Mouse (Mus musculus) liver, embryonic 14.5 days (tissue): ENCODE measurements around the gene Shc1. TPM values are rescaled to one million over a fixed set of nuclear protein-coding genes. Genes with fewer than 3 reads are reported as not detected.
A peak's percentile ranks its signal among the peaks of the same experiment; 100 is the strongest.

Source experiments
- ATAC-seq: fragments of 200-750 bp; cut with Nextera tagmentation; 2 replicates; pipeline ENCODE4 v1.8.0; 2017; ENCODE audit warnings: moderate number of reproducible peaks, mild to moderate bottlenecking, moderate library complexity; ENCODE audit not compliant: insufficient read depth
- DNase-seq, 3 experiments: peaks; one replicate each; pipeline ENCODE4 v3.0.0-alpha.2; 2012 to 2013; ENCODE audit warnings: low read depth in 3 of 3, low spot score in 3 of 3
- H3K27ac ChIP-seq: fragments of 300-500 bp; sonication (generic); 2 replicates; pipeline ENCODE4 v1.5.1; 2014; ENCODE audit warnings: moderate library complexity, mild to moderate bottlenecking, control low read depth, inconsistent platforms
- H3K27me3 ChIP-seq: fragments of 300-500 bp; sonication (generic); 2 replicates; pipeline ENCODE4 v1.6.1; 2014; ENCODE audit warnings: mild to moderate bottlenecking, low read length, moderate library complexity; ENCODE audit not compliant: control insufficient read depth, insufficient read depth
- H3K36me3 ChIP-seq: fragments of 300-500 bp; sonication (generic); replicated peaks from 2 replicates; pipeline ENCODE4 v1.6.1; 2014; ENCODE audit warnings: low read depth; ENCODE audit not compliant: control insufficient read depth, insufficient read depth
- H3K4me1 ChIP-seq, 2 experiments: fragments of 200-500 bp in 1 of 2; fragments of 300-500 bp in 1 of 2; sonication (generic) in 1 of 2; replicated peaks; 2 replicates each; pipeline ENCODE4 v1.6.1; 2012 to 2014; ENCODE audit warnings: antibody characterized with exemption in 1 of 2, inconsistent platforms in 1 of 2, low read length in 1 of 2; ENCODE audit not compliant: control insufficient read depth in 2 of 2, insufficient read depth in 2 of 2
- H3K4me2 ChIP-seq: fragments of 300-500 bp; sonication (generic); 2 replicates; pipeline ENCODE4 v1.6.1; 2014; ENCODE audit warnings: low read depth, mild to moderate bottlenecking, control low read depth, moderate library complexity
- H3K4me3 ChIP-seq, 2 experiments: fragments of 200-500 bp in 1 of 2; fragments of 300-500 bp in 1 of 2; sonication (generic) in 1 of 2; 2 replicates each; pipeline ENCODE4 v1.5.1; 2012 to 2014; ENCODE audit warnings: low read depth in 2 of 2, low read length in 2 of 2, mild to moderate bottlenecking in 2 of 2, control low read depth in 1 of 2, inconsistent platforms in 1 of 2, moderate library complexity in 1 of 2; ENCODE audit not compliant: insufficient read depth in 1 of 2
- H3K9ac ChIP-seq: fragments of 300-500 bp; sonication (generic); replicated peaks from 2 replicates; pipeline ENCODE4 v1.6.1; 2014; ENCODE audit warnings: mild to moderate bottlenecking, control low read depth, moderate library complexity
- H3K9me3 ChIP-seq: fragments of 300-500 bp; sonication (generic); 2 replicates; pipeline ENCODE4 v1.6.1; 2016; ENCODE audit warnings: low read length, mixed read lengths; ENCODE audit not compliant: control insufficient read depth
- CTCF ChIP-seq: IDR thresholded peaks from 2 replicates; pipeline ENCODE4 v1.5.1; 2016; ENCODE audit warnings: antibody characterized with exemption, low read depth, control low read depth
- EP300 ChIP-seq: IDR thresholded peaks from 2 replicates; pipeline ENCODE4 v1.6.1; 2016; ENCODE audit warnings: antibody characterized with exemption, low read depth
- WGBS: fragments of 180-500 bp; shearing (Covaris S2); extraction: QIAGEN DNeasy Blood & Tissue Kit; methylation state at CpG from one replicate; pipeline ENCODE4 v1.1.7; 2014; ENCODE audit not compliant: insufficient replicate concordance; 5-methylcytosine and 5-hydroxymethylcytosine counted together
- polyA plus RNA-seq, 2 experiments: library from polyadenylated mRNA; depleted of rRNA in 1 of 2; stranded (reverse) in 1 of 2; unstranded in 1 of 2; fragments of >200 nt; fragmentation: Nextera tagmentation in 1 of 2; extraction: Ambion mirVana in 1 of 2; gene quantifications; 2 replicates each; pipeline versions ENCODE4 v1.2.1 to v1.2.3; 2012 to 2014

Shc1 gene
- polyA plus RNA-seq, 2 experiments = 27.5 to 36.9 TPM

- Histone ChIP-seq H3K27me3 (peaks cover 20% of the 10 kb centered on the region), H3K9ac (no peak overlapping the region), H3K4me2 (peak overlapping the region; percentile 98), H3K4me3 (peak overlapping the region; percentile 35 to 61), H3K9me3 (no peaks in the 10 kb centered on the region), H3K36me3 (no peaks in the 10 kb centered on the region), H3K4me1 (peaks cover 9 to 22% of the 10 kb centered on the region in 2 experiments), H3K27ac (no peak overlapping the region)
- ATAC-seq (no peak), DNase-seq (no peak)
- 23% methylated on average over 19 of the region's 19 CpGs for WGBS
- TF ChIP-seq EP300 = no peak
- no peak for TF ChIP-seq CTCF
Measured at GRCm38 (mm10) chr3:89390699-89391662, 27.3 kb upstream of the Shc1 start.

GRCm38 (mm10) chr3:89391663-89392511 is 26.4 kb upstream of the Shc1 start:
- ATAC-seq (no peak), DNase-seq (no peak)
- Histone ChIP-seq H3K27me3 (peaks cover 20% of the 10 kb centered on the region), H3K9ac (peak overlapping the region; percentile 25), H3K4me1 (peaks cover 9 to 27% of the 10 kb centered on the region in 2 experiments), H3K4me2 (peak overlapping the region; percentile 98), H3K9me3 (no peaks in the 10 kb centered on the region), H3K27ac (no peak overlapping the region), H3K4me3 (peak overlapping the region; percentile 60 to 61), H3K36me3 (no peaks in the 10 kb centered on the region)
- 1% methylated on average over 56 of the region's 56 CpGs for WGBS
- TF ChIP-seq CTCF (no peak), EP300 (no peak)

- DNase-seq = no peak
Measured at GRCm38 (mm10) chr3:89392871-89393311, 25.4 kb upstream of the Shc1 start.

GRCm38 (mm10) chr3:89393605-89394004 is 24.6 kb upstream of the Shc1 start:
- WGBS = under 1% methylated on average over 15 of the region's 15 CpGs
- ATAC-seq = peak; percentile 89
- H3K27me3 ChIP-seq = peaks cover 20% of the 10 kb centered on the region

More at GRCm38 (mm10) chr3:89392871-89393311, 25.4 kb upstream of the Shc1 start:
- H3K9me3 ChIP-seq = no peaks in the 10 kb centered on the region
- TF ChIP-seq EP300 (no peak), CTCF (no peak)
- peak overlapping the region; percentile 12; the same call in 1 of the 2 replicates for H3K9ac ChIP-seq
- peaks cover 9 to 28% of the 10 kb centered on the region in 2 experiments for H3K4me1 ChIP-seq
- no peaks in the 10 kb centered on the region for H3K36me3 ChIP-seq
- ATAC-seq = no peak
- WGBS = 1% methylated on average over 19 of the region's 24 CpGs
- peaks cover 20% of the 10 kb centered on the region for H3K27me3 ChIP-seq
- peak overlapping the region; percentile 60 to 61 for H3K4me3 ChIP-seq
- H3K27ac ChIP-seq = no peak overlapping the region
- peak overlapping the region; percentile 98 for H3K4me2 ChIP-seq

More at GRCm38 (mm10) chr3:89393605-89394004, 24.6 kb upstream of the Shc1 start:
- Histone ChIP-seq H3K4me3 (peak overlapping the region; percentile 61 to 67), H3K4me1 (peaks cover 9 to 22% of the 10 kb centered on the region in 2 experiments), H3K27ac (peak overlapping the region; percentile 51), H3K4me2 (peak overlapping the region; percentile 98), H3K9ac (peak overlapping the region; percentile 63), H3K36me3 (no peaks in the 10 kb centered on the region), H3K9me3 (no peaks in the 10 kb centered on the region)
- TF ChIP-seq CTCF (0 out of 2 replicates have a peak, but pooled peaks have one; percentile 15), EP300 (no peak)
- peak; percentile 88 to 90 (median 89) for DNase-seq
